Mouse (Mus musculus): ENCODE results near the gene Serinc3. TPM values are rescaled to one million over a fixed set of nuclear protein-coding genes. Genes with fewer than 3 reads are reported as not detected.

The Serinc3 gene
- polyA plus RNA-seq, 1 experiment from 2014 or later, result 50.1 TPM

- Histone ChIP-seq H3K9me3 (ENCODE audit: low read length) (no peaks in the 10 kb centered on the region), H3K4me2 (replicated peaks; ENCODE audit: low read depth, low read length) (no peak overlapping the region), H3K4me1 (ENCODE audit: insufficient read depth, low read length) (peaks cover 5% of the 10 kb centered on the region), H3K36me3 (ENCODE audit: insufficient read depth, low read length) (no peaks in the 10 kb centered on the region), H3K9ac (replicated peaks; ENCODE audit: low read length) (no peak overlapping the region), H3K27me3 (ENCODE audit: insufficient read depth, low read length) (no peaks in the 10 kb centered on the region), H3K27ac (ENCODE audit: low read length) (no peak overlapping the region), H3K4me3 (ENCODE audit: low read length) (no peak overlapping the region)
- WGBS, result 57% methylated on average over 12 of the region's 12 CpGs
- no peak for ATAC-seq (ENCODE audit: low FRiP score, low TSS enrichment)
Measured at GRCm38 (mm10) chr2:163590211-163590610, 54.7 kb downstream of the Serinc3 start.

DNA sequence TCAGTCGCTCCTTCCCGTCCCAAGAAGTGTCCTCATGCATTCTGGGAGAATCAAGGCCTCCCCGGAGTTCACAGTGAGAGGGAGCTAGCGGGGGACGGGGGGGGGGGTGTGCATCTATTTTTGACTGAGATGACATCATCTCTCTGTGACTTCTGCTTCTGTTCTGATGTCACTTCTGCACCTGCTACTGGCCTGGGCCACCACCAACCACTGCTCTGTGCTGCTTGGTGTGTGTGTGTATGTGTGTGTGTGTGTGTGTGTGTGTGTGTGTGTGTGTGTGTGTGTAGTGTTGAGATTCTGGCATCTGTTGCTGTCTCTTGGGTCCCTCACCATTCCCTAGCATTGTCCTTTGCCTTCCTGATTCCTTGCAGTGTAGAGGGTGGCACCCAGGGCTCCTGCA, 57.4 kb downstream of the Serinc3 start:
- H3K9me3 ChIP-seq (ENCODE audit: low read length), result no peaks in the 10 kb centered on the region
- no peaks in the 10 kb centered on the region for H3K36me3 ChIP-seq (ENCODE audit: insufficient read depth, low read length)
- no peak overlapping the region for H3K9ac ChIP-seq (replicated peaks; ENCODE audit: low read length)

DNA sequence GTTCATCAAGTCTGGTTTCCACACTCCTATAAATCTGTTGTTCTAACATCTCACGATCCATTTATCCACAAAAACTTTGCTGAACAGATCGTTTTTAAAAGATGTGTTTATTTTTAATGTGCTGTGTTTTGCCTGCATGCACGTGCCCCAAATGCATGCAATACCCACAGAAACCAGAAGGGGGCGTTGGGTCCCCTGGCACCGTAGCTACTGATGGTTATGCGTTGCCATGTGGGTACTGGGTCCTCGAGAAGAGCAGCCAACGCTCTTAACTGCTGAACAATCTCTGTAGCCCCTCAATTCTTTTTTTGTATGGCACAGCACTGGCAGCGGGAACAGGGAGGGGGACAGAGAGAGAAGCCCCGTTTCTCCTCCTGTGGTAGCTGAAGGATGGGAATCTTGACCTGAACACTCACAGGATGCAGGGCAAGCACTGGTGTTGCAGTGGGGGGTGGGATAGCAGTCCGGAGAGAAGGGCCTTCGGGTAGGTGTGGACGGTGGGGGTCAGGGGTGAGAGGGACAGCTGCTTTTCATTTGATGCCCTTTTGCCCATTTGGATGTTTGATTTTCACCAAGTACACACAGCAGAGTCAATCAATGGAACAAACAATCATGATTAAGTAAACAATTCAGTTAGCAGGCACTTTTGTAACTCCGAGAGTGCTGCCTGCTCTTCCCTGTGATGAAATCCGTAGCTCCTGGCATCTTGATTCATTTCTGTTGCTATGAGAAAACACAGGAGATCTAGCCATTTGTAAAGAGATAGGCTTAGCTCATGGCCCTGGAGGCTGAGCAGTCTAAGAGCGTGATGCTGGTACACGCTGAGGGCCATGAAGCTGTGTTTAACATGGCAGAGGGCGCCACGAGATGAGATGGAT, 58.3 kb downstream of the Serinc3 start:
- no peaks in the 10 kb centered on the region for H3K9me3 ChIP-seq (ENCODE audit: low read length)
- WGBS, result 50% methylated on average over 19 of the region's 19 CpGs
- no peak overlapping the region for H3K4me2 ChIP-seq (replicated peaks; ENCODE audit: low read depth, low read length)
- ATAC-seq (ENCODE audit: low FRiP score, low TSS enrichment), result no peak
- H3K36me3 ChIP-seq (ENCODE audit: insufficient read depth, low read length), result no peaks in the 10 kb centered on the region
- no peak overlapping the region for H3K4me3 ChIP-seq (ENCODE audit: low read length)
- H3K27ac ChIP-seq (ENCODE audit: low read length), result no peak overlapping the region
- no peaks in the 10 kb centered on the region for H3K27me3 ChIP-seq (ENCODE audit: insufficient read depth, low read length)
- no peaks in the 10 kb centered on the region for H3K4me1 ChIP-seq (ENCODE audit: insufficient read depth, low read length)
- no peak overlapping the region for H3K9ac ChIP-seq (replicated peaks; ENCODE audit: low read length)

More for the DNA sequence above, 57.4 kb downstream of the Serinc3 start:
- H3K27me3 ChIP-seq (ENCODE audit: insufficient read depth, low read length), result no peaks in the 10 kb centered on the region
- H3K4me3 ChIP-seq (ENCODE audit: low read length), result no peak overlapping the region
- ATAC-seq (ENCODE audit: low FRiP score, low TSS enrichment), result no peak
- H3K27ac ChIP-seq (ENCODE audit: low read length), result no peak overlapping the region
- no peak overlapping the region for H3K4me2 ChIP-seq (replicated peaks; ENCODE audit: low read depth, low read length)
- 67% methylated on average over 5 of the region's 5 CpGs for WGBS
- no peaks in the 10 kb centered on the region for H3K4me1 ChIP-seq (ENCODE audit: insufficient read depth, low read length)

- no peak overlapping the region for H3K9ac ChIP-seq (replicated peaks; ENCODE audit: low read length)
- no peak for ATAC-seq (ENCODE audit: low FRiP score, low TSS enrichment)
- H3K4me3 ChIP-seq (ENCODE audit: low read length), result no peak overlapping the region
- H3K27me3 ChIP-seq (ENCODE audit: insufficient read depth, low read length), result no peaks in the 10 kb centered on the region
- H3K27ac ChIP-seq (ENCODE audit: low read length), result no peak overlapping the region
- H3K9me3 ChIP-seq (ENCODE audit: low read length), result no peaks in the 10 kb centered on the region
- no peak overlapping the region for H3K4me2 ChIP-seq (replicated peaks; ENCODE audit: low read depth, low read length)
- WGBS, result 85% methylated on average over 10 of the region's 10 CpGs
- H3K4me1 ChIP-seq (ENCODE audit: insufficient read depth, low read length), result no peaks in the 10 kb centered on the region
- no peaks in the 10 kb centered on the region for H3K36me3 ChIP-seq (ENCODE audit: insufficient read depth, low read length)
Measured at GRCm38 (mm10) chr2:163584088-163584426, 60.9 kb downstream of the Serinc3 start.

GRCm38 (mm10) chr2:163583226-163584087, 61.5 kb downstream of the Serinc3 start:
- Histone ChIP-seq H3K27ac (ENCODE audit: low read length) (no peak overlapping the region), H3K9me3 (ENCODE audit: low read length) (no peaks in the 10 kb centered on the region), H3K27me3 (ENCODE audit: insufficient read depth, low read length) (no peaks in the 10 kb centered on the region), H3K4me3 (ENCODE audit: low read length) (no peak overlapping the region), H3K36me3 (ENCODE audit: insufficient read depth, low read length) (no peaks in the 10 kb centered on the region), H3K4me2 (replicated peaks; ENCODE audit: low read depth, low read length) (no peak overlapping the region), H3K4me1 (ENCODE audit: insufficient read depth, low read length) (no peaks in the 10 kb centered on the region), H3K9ac (replicated peaks; ENCODE audit: low read length) (no peak overlapping the region)
- whole genome bisulfite sequencing, result 93% methylated on average over 10 of the region's 10 CpGs
- no peak for ATAC-seq (ENCODE audit: low FRiP score, low TSS enrichment)

DNA sequence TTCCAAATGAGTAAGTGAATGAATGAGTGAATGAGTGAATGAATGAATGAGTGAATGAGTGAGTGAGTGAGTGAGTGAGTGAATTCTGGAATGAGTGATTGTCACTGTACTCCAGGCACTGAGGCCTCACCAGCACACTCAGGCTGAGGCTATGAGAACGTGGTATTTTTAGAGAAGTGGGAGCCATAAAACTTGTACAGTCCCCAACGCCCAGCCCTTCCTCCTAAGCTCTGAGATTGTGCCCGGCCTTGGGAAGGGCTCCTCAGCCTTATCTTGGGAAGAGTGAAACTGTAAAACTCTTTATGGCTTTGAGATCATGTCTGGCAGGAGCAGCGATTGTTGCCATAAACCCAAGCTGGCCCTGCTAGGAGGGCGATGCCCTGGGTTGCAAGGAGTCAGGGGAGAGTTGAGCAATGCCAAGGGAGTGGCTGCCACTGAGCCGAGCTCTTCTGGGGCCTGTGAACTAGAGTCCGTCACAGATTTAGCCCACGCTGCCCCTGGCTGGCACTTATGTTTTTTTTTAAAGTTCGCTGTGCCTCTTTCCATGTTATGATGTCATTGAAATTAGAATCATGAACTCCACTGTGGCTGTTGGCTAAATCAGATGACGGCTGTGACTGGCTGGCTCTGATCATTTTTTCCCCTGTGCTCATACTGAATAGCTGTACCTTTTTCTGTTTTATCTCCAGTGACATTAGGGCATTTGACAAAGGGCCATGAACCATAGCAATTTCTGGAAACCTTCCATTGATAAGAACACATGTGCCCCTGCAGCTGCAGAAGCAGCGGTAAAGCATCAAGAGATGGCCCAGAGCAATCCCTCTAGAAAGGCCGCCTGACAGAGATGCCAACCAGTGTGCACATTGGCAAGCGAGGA, 64.6 kb downstream of the Serinc3 start:
- H3K4me3 ChIP-seq (ENCODE audit: low read length), result no peak overlapping the region
- H3K9me3 ChIP-seq (ENCODE audit: low read length), result no peaks in the 10 kb centered on the region
- no peaks in the 10 kb centered on the region for H3K27me3 ChIP-seq (ENCODE audit: insufficient read depth, low read length)
- ATAC-seq (ENCODE audit: low FRiP score, low TSS enrichment), result no peak
- no peak overlapping the region for H3K27ac ChIP-seq (ENCODE audit: low read length)
- no peak overlapping the region for H3K4me2 ChIP-seq (replicated peaks; ENCODE audit: low read depth, low read length)
- H3K4me1 ChIP-seq (ENCODE audit: insufficient read depth, low read length), result no peaks in the 10 kb centered on the region
- no peak overlapping the region for H3K9ac ChIP-seq (replicated peaks; ENCODE audit: low read length)
- WGBS, result 71% methylated on average over 13 of the region's 13 CpGs
- no peaks in the 10 kb centered on the region for H3K36me3 ChIP-seq (ENCODE audit: insufficient read depth, low read length)

GRCm38 (mm10) chr2:163577986-163578385, 66.9 kb downstream of the Serinc3 start:
- H3K36me3 ChIP-seq (ENCODE audit: insufficient read depth, low read length), result no peaks in the 10 kb centered on the region
- WGBS, result 83% methylated on average over 2 of the region's 2 CpGs
- H3K27me3 ChIP-seq (ENCODE audit: insufficient read depth, low read length), result no peaks in the 10 kb centered on the region
- no peak overlapping the region for H3K9ac ChIP-seq (replicated peaks; ENCODE audit: low read length)
- ATAC-seq (ENCODE audit: low FRiP score, low TSS enrichment), result no peak
- no peak overlapping the region for H3K4me2 ChIP-seq (replicated peaks; ENCODE audit: low read depth, low read length)
- H3K4me1 ChIP-seq (ENCODE audit: insufficient read depth, low read length), result no peaks in the 10 kb centered on the region
- H3K27ac ChIP-seq (ENCODE audit: low read length), result no peak overlapping the region
- H3K4me3 ChIP-seq (ENCODE audit: low read length), result no peak overlapping the region
- H3K9me3 ChIP-seq (ENCODE audit: low read length), result no peaks in the 10 kb centered on the region

DNA sequence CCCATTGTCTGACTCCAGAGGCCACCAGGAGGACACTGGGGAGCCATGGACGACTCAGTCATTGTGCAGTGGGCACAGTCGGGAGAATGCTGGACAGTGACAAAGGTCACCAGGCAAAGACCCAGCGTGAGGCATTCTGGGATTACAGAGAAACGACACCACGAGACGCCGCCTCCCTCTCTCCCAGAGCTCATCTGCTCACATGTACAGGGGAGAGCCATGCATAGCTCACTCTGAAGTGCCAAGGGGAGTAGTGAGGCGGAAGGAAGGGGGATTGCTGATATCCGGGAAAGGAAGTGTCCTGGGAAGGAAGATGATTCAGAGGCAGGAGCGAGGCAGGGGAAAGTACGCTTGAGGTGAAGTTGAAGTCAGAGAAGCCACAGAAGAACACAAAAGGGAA, 69.7 kb downstream of the Serinc3 start:
- H3K4me1 ChIP-seq (ENCODE audit: insufficient read depth, low read length), result no peaks in the 10 kb centered on the region
- WGBS, result 41% methylated on average over 11 of the region's 11 CpGs
- no peaks in the 10 kb centered on the region for H3K9me3 ChIP-seq (ENCODE audit: low read length)
- no peaks in the 10 kb centered on the region for H3K36me3 ChIP-seq (ENCODE audit: insufficient read depth, low read length)
- no peak overlapping the region for H3K4me3 ChIP-seq (ENCODE audit: low read length)
- H3K9ac ChIP-seq (replicated peaks; ENCODE audit: low read length), result no peak overlapping the region
- ATAC-seq (ENCODE audit: low FRiP score, low TSS enrichment), result no peak
- no peak overlapping the region for H3K4me2 ChIP-seq (replicated peaks; ENCODE audit: low read depth, low read length)
- H3K27me3 ChIP-seq (ENCODE audit: insufficient read depth, low read length), result no peaks in the 10 kb centered on the region
- H3K27ac ChIP-seq (ENCODE audit: low read length), result no peak overlapping the region

- no peaks in the 10 kb centered on the region for H3K4me1 ChIP-seq (ENCODE audit: insufficient read depth, low read length)
- no peak overlapping the region for H3K4me3 ChIP-seq (ENCODE audit: low read length)
- ATAC-seq (ENCODE audit: low FRiP score, low TSS enrichment), result no peak
- H3K4me2 ChIP-seq (replicated peaks; ENCODE audit: low read depth, low read length), result no peak overlapping the region
- H3K9me3 ChIP-seq (ENCODE audit: low read length), result no peaks in the 10 kb centered on the region
- 75% methylated on average over 3 of the region's 3 CpGs for WGBS
- no peaks in the 10 kb centered on the region for H3K36me3 ChIP-seq (ENCODE audit: insufficient read depth, low read length)
- no peak overlapping the region for H3K27ac ChIP-seq (ENCODE audit: low read length)
- H3K27me3 ChIP-seq (ENCODE audit: insufficient read depth, low read length), result no peaks in the 10 kb centered on the region
- H3K9ac ChIP-seq (replicated peaks; ENCODE audit: low read length), result no peak overlapping the region
Measured at GRCm38 (mm10) chr2:163574321-163574720, 70.6 kb downstream of the Serinc3 start.
